ENCODE assay signal across 28 mouse cellular contexts in genomic region chr15:96587998-96588397, GRCm38 (mm10).
"Had no signal": no experiment of that assay in that cellular context is flagged by ENCODE, and none has a peak within 500 bp of the region (broad histone marks: within the 10 kb centered on the region; RNA-seq: fewer than 3 reads in every experiment).

No protein-coding gene starts in this region.

- H3K9ac ChIP-seq: heart, embryonic 12.5 days; hindbrain, embryonic 12.5 days; hindbrain, embryonic 14.5 days; intestine, embryonic 15.5 days; kidney, embryonic 15.5 days; limb, embryonic 12.5 days; liver, embryonic 13.5 days; liver, embryonic 15.5 days; liver, postnatal 0 days had no signal

- H3K9me3 ChIP-seq: heart, embryonic 10.5 days; heart, embryonic 12.5 days; hindbrain, embryonic 10.5 days; hindbrain, embryonic 12.5 days; intestine, embryonic 15.5 days; kidney, embryonic 15.5 days; limb, embryonic 10.5 days; limb, embryonic 12.5 days; liver, embryonic 13.5 days; liver, embryonic 15.5 days had no signal

- H3K4me2 ChIP-seq: heart, embryonic 12.5 days; hindbrain, embryonic 12.5 days; hindbrain, embryonic 14.5 days; intestine, embryonic 15.5 days; kidney, embryonic 15.5 days; limb, embryonic 12.5 days; liver, embryonic 11.5 days; liver, embryonic 13.5 days; liver, embryonic 15.5 days had no signal

- H3K27ac ChIP-seq: gastrocnemius, adult 2 months; heart, embryonic 10.5 days; hindbrain, embryonic 10.5 days; hindbrain, embryonic 12.5 days; hindbrain, embryonic 14.5 days; kidney, embryonic 15.5 days; kidney, postnatal 0 days; limb, embryonic 10.5 days; limb, embryonic 12.5 days; liver, embryonic 13.5 days; liver, embryonic 15.5 days had no signal

- H3K4me3 ChIP-seq: gastrocnemius, adult 2 months; heart, embryonic 10.5 days; heart, embryonic 12.5 days; hindbrain, embryonic 10.5 days; hindbrain, embryonic 12.5 days; intestine, embryonic 15.5 days; kidney, embryonic 15.5 days; limb, embryonic 10.5 days; limb, embryonic 12.5 days; liver, embryonic 13.5 days; liver, embryonic 15.5 days had no signal

- ATAC-seq: hindbrain, embryonic 16.5 days; inflammation-experienced regulatory T-cells, adult 6 months; intestine, embryonic 15.5 days; liver, postnatal 0 days had no signal

- DNase-seq: gastrocnemius, adult 2 months; gastrocnemius, postnatal 10 days; gastrocnemius, postnatal 25 days; heart, adult 18-20 months; heart, postnatal 10 days; heart, postnatal 4 days; kidney, adult 11 months; kidney, adult 2 months; kidney, adult 9 months; kidney, postnatal 14 days; kidney, postnatal 36 days; liver; liver, embryonic 13.5 days; liver, postnatal 0 days had no signal

- H3K27me3 ChIP-seq: heart, embryonic 12.5 days; hindbrain, embryonic 12.5 days; intestine, embryonic 15.5 days; kidney, embryonic 15.5 days; limb, embryonic 12.5 days; liver, embryonic 13.5 days; liver, embryonic 15.5 days had no signal

- H3K4me1 ChIP-seq: liver, embryonic 13.5 days; liver, embryonic 15.5 days had no signal
